Mouse (Mus musculus): Measurements from ENCODE around the gene Lao1.

GRCm38 (mm10) chr4:118973281-118973680, 11.9 kb downstream of the Lao1 start:
- TF ChIP-seq CTCF (IDR thresholded peaks at IDR 0.05; ENCODE audit: control insufficient read depth, insufficient read depth, insufficient read length): no peak
- no peak for TF ChIP-seq USF1 (IDR thresholded peaks at IDR 0.05; ENCODE audit: low read depth)
- TF ChIP-seq MYOG (IDR thresholded peaks at IDR 0.05; ENCODE audit: control insufficient read depth, extremely low read depth, insufficient read length): no peak
- TF ChIP-seq MYOD1 (IDR thresholded peaks at IDR 0.05; ENCODE audit: control insufficient read depth, insufficient read length, low read depth): no peak
- TF ChIP-seq MAX (IDR thresholded peaks at IDR 0.05): no peak
- no peak for TF ChIP-seq CEBPB (IDR thresholded peaks at IDR 0.05; ENCODE audit: low read depth)
- TF ChIP-seq FOSL1 (IDR thresholded peaks at IDR 0.05; ENCODE audit: insufficient read depth, low read length, poor library complexity, severe bottlenecking): no peak

Data from C2C12 (cell line).